Mouse (Mus musculus) midbrain, embryonic 16.5 days (tissue): Measurements from ENCODE around the gene Metrn. TPM values are rescaled to one million over a fixed set of nuclear protein-coding genes. Genes with fewer than 3 reads are reported as not detected.

Experiments
- ATAC-seq: fragments of 200-750 bp; cut with Nextera tagmentation; 2 replicates; pipeline ENCODE4 v1.8.0; 2017; ENCODE audit warnings: moderate TSS enrichment
- H3K27ac ChIP-seq: fragments of 300-500 bp; sonication (generic); 2 replicates; pipeline ENCODE4 v1.5.1; 2014; ENCODE audit warnings: mild to moderate bottlenecking, low read length, mixed read lengths
- H3K27me3 ChIP-seq: fragments of 300-500 bp; sonication (generic); 2 replicates; pipeline ENCODE4 v1.6.1; 2014; ENCODE audit warnings: low read depth, low read length, mixed read lengths; ENCODE audit not compliant: control insufficient read depth, insufficient read depth
- H3K36me3 ChIP-seq: fragments of 300-500 bp; sonication (generic); 2 replicates; pipeline ENCODE4 v1.6.1; 2014; ENCODE audit warnings: mild to moderate bottlenecking, low read length, moderate library complexity, mixed read lengths; ENCODE audit not compliant: control insufficient read depth, insufficient read depth
- H3K4me1 ChIP-seq: fragments of 300-500 bp; sonication (generic); 2 replicates; pipeline ENCODE4 v1.6.1; 2014; ENCODE audit warnings: mild to moderate bottlenecking, low read length, mixed read lengths; ENCODE audit not compliant: control insufficient read depth, insufficient read depth
- H3K4me2 ChIP-seq: fragments of 300-500 bp; sonication (generic); 2 replicates; pipeline ENCODE4 v1.6.1; 2014; ENCODE audit warnings: mild to moderate bottlenecking, low read length, mixed read lengths
- H3K4me3 ChIP-seq: fragments of 300-500 bp; sonication (generic); 2 replicates; pipeline ENCODE4 v1.5.1; 2014; ENCODE audit warnings: low read depth, mild to moderate bottlenecking, low read length, moderate library complexity, mixed read lengths
- H3K9ac ChIP-seq: fragments of 300-500 bp; sonication (generic); 2 replicates; pipeline ENCODE4 v1.6.1; 2014; ENCODE audit warnings: low read depth, low read length, mixed read lengths
- H3K9me3 ChIP-seq: fragments of 300-500 bp; sonication (generic); replicated peaks from 2 replicates; pipeline ENCODE4 v1.6.1; 2014; ENCODE audit warnings: mild to moderate bottlenecking, low read length, mixed read lengths; ENCODE audit not compliant: control insufficient read depth, poor library complexity, severe bottlenecking
- WGBS: fragments of 180-500 bp; shearing (Covaris S2); extraction: QIAGEN DNeasy Blood & Tissue Kit; methylation state at CpG from one replicate; pipeline ENCODE4 v1.1.7; 2014; 5-methylcytosine and 5-hydroxymethylcytosine counted together
- polyA plus RNA-seq: library from polyadenylated mRNA; unstranded; fragments of >200 nt; fragmentation: Nextera tagmentation; extraction: Ambion mirVana; gene quantifications from 2 replicates; pipeline ENCODE4 v1.2.1, GENCODE M21; 2015

Gene Metrn
- polyA plus RNA-seq, 1 experiment from 2014 or later, result 37.1 TPM

- H3K4me3 ChIP-seq, result no peak overlapping the region
- 92% methylated on average over 22 of the region's 22 CpGs for WGBS
- no peak for ATAC-seq
These were observed 30.7 kb upstream of the Metrn start for GRCm38 (mm10) chr17:25827546-25828222.

GRCm38 (mm10) chr17:25827011-25827410 is 30.1 kb upstream of the Metrn start:
- Histone ChIP-seq H3K9ac (no peak overlapping the region), H3K9me3 (no peaks in the 10 kb centered on the region), H3K4me1 (peaks cover 54% of the 10 kb centered on the region), H3K4me3 (no peak overlapping the region), H3K27me3 (no peaks in the 10 kb centered on the region), H3K27ac (no peak overlapping the region), H3K36me3 (peaks cover 25% of the 10 kb centered on the region), H3K4me2 (no peak overlapping the region)
- no peak for ATAC-seq
- 95% methylated on average over 13 of the region's 13 CpGs for WGBS

More at GRCm38 (mm10) chr17:25827546-25828222, 30.7 kb upstream of the Metrn start:
- Histone ChIP-seq H3K4me2 (peak overlapping the region; percentile 97), H3K27ac (peak overlapping the region; percentile 91; the same call in 1 of the 2 replicates), H3K9me3 (no peaks in the 10 kb centered on the region), H3K27me3 (no peaks in the 10 kb centered on the region), H3K4me1 (peaks cover 56% of the 10 kb centered on the region), H3K36me3 (peaks cover 25% of the 10 kb centered on the region), H3K9ac (no peak overlapping the region)

- Histone ChIP-seq H3K9me3 (no peaks in the 10 kb centered on the region), H3K4me2 (no peak overlapping the region), H3K36me3 (peaks cover 19% of the 10 kb centered on the region), H3K4me3 (no peak overlapping the region), H3K27me3 (no peaks in the 10 kb centered on the region), H3K4me1 (peaks cover 44% of the 10 kb centered on the region), H3K9ac (no peak overlapping the region), H3K27ac (no peak overlapping the region)
- ATAC-seq, result no peak
- WGBS, result 96% methylated on average over 27 of the region's 27 CpGs
These were observed 29.1 kb upstream of the Metrn start for GRCm38 (mm10) chr17:25825984-25826570.

GRCm38 (mm10) chr17:25825311-25825710 is 28.4 kb upstream of the Metrn start:
- no peak overlapping the region; the same call in 1 of the 2 replicates for H3K4me2 ChIP-seq
- H3K27ac ChIP-seq, result no peak overlapping the region
- H3K9ac ChIP-seq, result no peak overlapping the region
- H3K4me3 ChIP-seq, result no peak overlapping the region
- H3K27me3 ChIP-seq, result no peaks in the 10 kb centered on the region
- peaks cover 38% of the 10 kb centered on the region for H3K4me1 ChIP-seq
- WGBS, result 89% methylated on average over 6 of the region's 6 CpGs
- no peaks in the 10 kb centered on the region for H3K9me3 ChIP-seq
- no peak for ATAC-seq
- peaks cover 12% of the 10 kb centered on the region for H3K36me3 ChIP-seq

GRCm38 (mm10) chr17:25824362-25825142 is 27.6 kb upstream of the Metrn start:
- Histone ChIP-seq H3K9ac (peak overlapping the region; percentile 77), H3K27me3 (no peaks in the 10 kb centered on the region), H3K4me3 (peak overlapping the region; percentile 58), H3K4me2 (peak overlapping the region; percentile 87), H3K27ac (no peak overlapping the region), H3K9me3 (no peaks in the 10 kb centered on the region), H3K36me3 (peaks cover 14% of the 10 kb centered on the region), H3K4me1 (peaks cover 31% of the 10 kb centered on the region)
- WGBS, result 76% methylated on average over 17 of the region's 17 CpGs
- ATAC-seq, result no peak

- H3K9ac ChIP-seq, result peak within 1 kb of the TSS; percentile 77
- H3K9me3 ChIP-seq, result no peaks in the 10 kb centered on the region
- under 1% methylated on average over 18 of the region's 18 CpGs for WGBS
- ATAC-seq, result peak; percentile 73
- peak within 1 kb of the TSS; percentile 58 for H3K4me3 ChIP-seq
- peaks cover 29% of the 10 kb centered on the region for H3K4me1 ChIP-seq
- peaks cover 4% of the 10 kb centered on the region for H3K27me3 ChIP-seq
- H3K27ac ChIP-seq, result peak within 1 kb of the TSS; percentile 83
- peaks cover 20% of the 10 kb centered on the region for H3K36me3 ChIP-seq
- peak within 1 kb of the TSS; percentile 87 for H3K4me2 ChIP-seq
These were observed 26.5 kb upstream of the Metrn start, which contains the start of gene Wdr24 for GRCm38 (mm10) chr17:25823452-25823851. Gene Wdr24 (plus strand): TSS chr17:25823627.

GRCm38 (mm10) chr17:25818851-25819780 is 22.2 kb upstream of the Metrn start:
- 12% methylated on average over 46 of the region's 46 CpGs for WGBS
- ATAC-seq, result no peak
- peak overlapping the region; percentile 20; the same call in 1 of the 2 replicates for H3K9ac ChIP-seq
- H3K4me3 ChIP-seq, result no peak overlapping the region
- no peaks in the 10 kb centered on the region for H3K9me3 ChIP-seq
- H3K27me3 ChIP-seq, result peaks cover 11% of the 10 kb centered on the region
- no peak overlapping the region for H3K4me2 ChIP-seq
- peaks cover 27% of the 10 kb centered on the region for H3K36me3 ChIP-seq
- peaks cover 5% of the 10 kb centered on the region for H3K4me1 ChIP-seq
- no peak overlapping the region for H3K27ac ChIP-seq

GRCm38 (mm10) chr17:25817662-25818061 is 20.7 kb upstream of the Metrn start:
- no peak overlapping the region for H3K4me2 ChIP-seq
- peaks cover 27% of the 10 kb centered on the region for H3K36me3 ChIP-seq
- H3K27me3 ChIP-seq, result peaks cover 11% of the 10 kb centered on the region
- ATAC-seq, result no peak
- 90% methylated on average over 11 of the region's 11 CpGs for WGBS
- peaks cover 9% of the 10 kb centered on the region for H3K4me1 ChIP-seq
- H3K4me3 ChIP-seq, result no peak overlapping the region
- no peak overlapping the region for H3K27ac ChIP-seq
- no peaks in the 10 kb centered on the region for H3K9me3 ChIP-seq
- H3K9ac ChIP-seq, result no peak overlapping the region
